Mouse (Mus musculus) embryonic fibroblast, embryonic 13.5 days (primary cell): ENCODE results near the gene Gm42715.
A peak's percentile ranks its signal among the peaks of the same experiment; 100 is the strongest.

Experiments
- CTCF ChIP-seq: IDR thresholded peaks from 2 replicates; pipeline ENCODE4 v1.5.1; 2011; ENCODE audit warnings: mild to moderate bottlenecking, control low read depth, low read length, moderate library complexity, borderline replicate concordance; ENCODE audit not compliant: insufficient read depth
- POLR2A ChIP-seq: IDR thresholded peaks from 2 replicates; pipeline ENCODE4 v1.6.1; 2011; ENCODE audit warnings: low read depth, mild to moderate bottlenecking, control low read depth, low read length, moderate library complexity

GRCm38 (mm10) chr7:127511808-127512230 is 7.6 kb upstream of the Gm42715 start, which contains the start of gene Srcap:
- TF ChIP-seq CTCF (no peak), POLR2A (peak; percentile 92)
